Mouse (Mus musculus): ENCODE data around the gene Sumo3. TPM values are rescaled to one million over a fixed set of nuclear protein-coding genes. Genes with fewer than 3 reads are reported as not detected.

Gene Sumo3
- polyA plus RNA-seq, 1 experiment from 2014 or later, result 82.3 TPM

DNA sequence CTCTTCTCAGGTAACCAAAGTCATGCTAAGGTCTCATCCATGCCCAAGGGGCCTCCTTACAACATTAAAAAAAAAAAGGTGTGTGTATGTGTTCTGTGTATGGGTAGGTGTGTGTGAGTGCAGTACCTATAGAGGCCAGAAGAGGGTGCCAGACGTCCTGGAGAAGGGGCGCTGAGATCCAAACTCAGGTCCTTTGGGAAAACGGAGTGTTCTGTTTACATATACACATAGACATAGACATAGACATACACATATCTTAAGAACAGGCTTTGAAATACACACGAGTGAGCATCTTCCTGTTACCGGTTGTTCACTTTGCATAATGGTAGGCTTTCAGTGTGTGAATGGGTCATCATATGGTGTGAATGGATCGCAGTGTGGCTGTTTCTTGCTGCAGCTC is 1.8 kb upstream of the Sumo3 start:
- Histone ChIP-seq H3K4me1 (ENCODE audit: control insufficient read depth, low read depth, low read length) (peaks cover 22% of the 10 kb centered on the region), H3K4me3 (ENCODE audit: low read depth, low read length) (no peak overlapping the region), H3K9me3 (replicated peaks; ENCODE audit: control insufficient read depth, low read length) (no peaks in the 10 kb centered on the region), H3K27me3 (ENCODE audit: control insufficient read depth, insufficient read depth, low read depth, low read length) (no peaks in the 10 kb centered on the region), H3K4me2 (ENCODE audit: low read depth, low read length) (no peak overlapping the region), H3K9ac (ENCODE audit: low read depth, low read length) (no peak overlapping the region), H3K36me3 (ENCODE audit: control insufficient read depth, insufficient read depth) (no peaks in the 10 kb centered on the region), H3K27ac (ENCODE audit: low read length) (no peak overlapping the region)
- ATAC-seq (ENCODE audit: low read depth), result no peak
- WGBS (ENCODE audit: insufficient replicate concordance), result 86% methylated on average over 6 of the region's 6 CpGs

- Histone ChIP-seq H3K4me2 (ENCODE audit: low read depth, low read length) (no peak overlapping the region), H3K9me3 (replicated peaks; ENCODE audit: control insufficient read depth, low read length) (no peaks in the 10 kb centered on the region), H3K9ac (ENCODE audit: low read depth, low read length) (no peak overlapping the region), H3K27ac (ENCODE audit: low read length) (no peak overlapping the region; the same call in 1 of the 2 replicates), H3K4me3 (ENCODE audit: low read depth, low read length) (no peak overlapping the region), H3K27me3 (ENCODE audit: control insufficient read depth, insufficient read depth, low read depth, low read length) (no peaks in the 10 kb centered on the region), H3K4me1 (ENCODE audit: control insufficient read depth, low read depth, low read length) (peaks cover 24% of the 10 kb centered on the region), H3K36me3 (ENCODE audit: control insufficient read depth, insufficient read depth) (no peaks in the 10 kb centered on the region)
- 73% methylated on average over 5 of the region's 5 CpGs for WGBS (ENCODE audit: insufficient replicate concordance)
- no peak for ATAC-seq (ENCODE audit: low read depth)
Measured at GRCm38 (mm10) chr10:77604958-77605357, 939 bp upstream of the Sumo3 start.

DNA sequence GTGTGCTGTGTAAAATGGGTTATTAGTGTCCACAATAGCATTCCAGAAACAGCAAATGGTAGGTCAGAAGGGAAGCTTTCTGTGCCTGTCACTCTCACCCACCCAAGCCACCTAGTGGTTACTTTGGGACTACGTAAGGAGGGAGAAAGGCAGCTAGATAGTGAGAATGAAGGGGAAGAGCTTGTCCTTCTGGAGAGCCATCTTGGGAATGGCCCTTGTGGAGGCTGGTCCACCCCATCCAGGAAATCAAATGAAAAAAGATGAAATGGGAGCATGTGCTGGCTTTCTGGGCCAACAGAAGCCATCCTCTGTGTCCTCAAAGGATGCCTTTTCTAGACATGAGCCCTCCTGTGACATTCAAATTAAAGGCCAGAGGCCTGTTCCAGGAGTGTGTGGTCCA is 529 bp upstream of the Sumo3 start:
- Histone ChIP-seq H3K36me3 (ENCODE audit: control insufficient read depth, insufficient read depth) (peaks cover 2% of the 10 kb centered on the region; the same call in 1 of the 2 replicates), H3K4me2 (ENCODE audit: low read depth, low read length) (peak overlapping the region; percentile 98), H3K4me3 (ENCODE audit: low read depth, low read length) (peak overlapping the region; percentile 81), H3K9me3 (replicated peaks; ENCODE audit: control insufficient read depth, low read length) (no peaks in the 10 kb centered on the region), H3K27me3 (ENCODE audit: control insufficient read depth, insufficient read depth, low read depth, low read length) (no peaks in the 10 kb centered on the region), H3K27ac (ENCODE audit: low read length) (peak overlapping the region; percentile 96), H3K4me1 (ENCODE audit: control insufficient read depth, low read depth, low read length) (peaks cover 26% of the 10 kb centered on the region), H3K9ac (ENCODE audit: low read depth, low read length) (peak overlapping the region; percentile 84)
- 18% methylated on average over 1 of the region's 1 CpGs for WGBS (ENCODE audit: insufficient replicate concordance)
- ATAC-seq (ENCODE audit: low read depth), result no peak; the same call in 1 of the 2 replicates

DNA sequence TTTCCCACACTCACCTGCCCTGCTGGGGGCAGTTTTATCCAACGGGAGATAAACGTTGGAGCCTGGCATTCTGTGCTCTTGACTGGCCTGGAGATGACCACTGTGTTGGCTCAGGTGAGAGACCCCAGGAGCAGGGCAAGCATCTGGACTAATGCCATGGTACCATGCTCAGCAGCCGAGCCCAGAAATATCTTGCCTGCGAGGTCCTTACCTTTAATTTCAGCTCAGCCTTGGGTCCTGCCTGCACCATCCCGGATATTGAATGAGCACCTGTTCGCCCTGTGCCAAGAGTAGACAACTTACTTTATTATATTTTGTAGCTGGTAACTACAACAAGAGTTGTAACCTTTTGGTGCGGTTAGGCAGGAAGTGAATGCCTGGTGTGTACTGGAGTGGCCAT is 958 bp downstream of the Sumo3 start:
- peak overlapping the region; percentile 81 for H3K4me3 ChIP-seq (ENCODE audit: low read depth, low read length)
- peak overlapping the region; percentile 96 for H3K27ac ChIP-seq (ENCODE audit: low read length)
- H3K9ac ChIP-seq (ENCODE audit: low read depth, low read length), result peak overlapping the region; percentile 84
- ATAC-seq (ENCODE audit: low read depth), result no peak
- peaks cover 12% of the 10 kb centered on the region for H3K36me3 ChIP-seq (ENCODE audit: control insufficient read depth, insufficient read depth)
- H3K9me3 ChIP-seq (replicated peaks; ENCODE audit: control insufficient read depth, low read length), result no peaks in the 10 kb centered on the region
- H3K4me2 ChIP-seq (ENCODE audit: low read depth, low read length), result peak overlapping the region; percentile 98
- H3K4me1 ChIP-seq (ENCODE audit: control insufficient read depth, low read depth, low read length), result peaks cover 35% of the 10 kb centered on the region
- H3K27me3 ChIP-seq (ENCODE audit: control insufficient read depth, insufficient read depth, low read depth, low read length), result no peaks in the 10 kb centered on the region
- 15% methylated on average over 7 of the region's 7 CpGs for WGBS (ENCODE audit: insufficient replicate concordance)

DNA sequence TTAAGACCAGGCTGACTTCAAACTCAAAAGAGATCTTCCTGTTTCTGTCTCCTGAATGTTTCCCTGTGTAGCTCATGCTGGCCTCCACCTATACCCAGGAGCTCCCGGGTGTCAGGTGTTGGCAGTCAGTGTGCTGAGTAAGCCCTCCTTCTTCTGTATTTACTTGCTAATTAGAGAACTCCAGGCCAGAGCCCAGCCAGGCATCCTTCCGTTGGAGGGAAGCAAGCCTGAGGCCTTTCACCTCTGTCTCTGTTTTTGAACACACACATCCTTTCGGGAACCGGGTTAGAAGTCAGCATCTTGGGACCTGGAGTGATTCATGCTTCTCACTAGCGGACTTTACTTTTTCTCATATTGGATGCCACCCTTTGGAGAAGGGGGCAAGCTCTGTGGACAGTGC is 1.5 kb downstream of the Sumo3 start:
- Histone ChIP-seq H3K27ac (ENCODE audit: low read length) (peak overlapping the region; percentile 96; the same call in 1 of the 2 replicates), H3K4me1 (ENCODE audit: control insufficient read depth, low read depth, low read length) (peaks cover 35% of the 10 kb centered on the region), H3K27me3 (ENCODE audit: control insufficient read depth, insufficient read depth, low read depth, low read length) (no peaks in the 10 kb centered on the region), H3K9ac (ENCODE audit: low read depth, low read length) (peak overlapping the region; percentile 84), H3K36me3 (ENCODE audit: control insufficient read depth, insufficient read depth) (peaks cover 12% of the 10 kb centered on the region), H3K4me3 (ENCODE audit: low read depth, low read length) (peak overlapping the region; percentile 81), H3K4me2 (ENCODE audit: low read depth, low read length) (peak overlapping the region; percentile 98), H3K9me3 (replicated peaks; ENCODE audit: control insufficient read depth, low read length) (no peaks in the 10 kb centered on the region)
- WGBS (ENCODE audit: insufficient replicate concordance), result 53% methylated on average over 5 of the region's 5 CpGs
- ATAC-seq (ENCODE audit: low read depth), result no peak

DNA sequence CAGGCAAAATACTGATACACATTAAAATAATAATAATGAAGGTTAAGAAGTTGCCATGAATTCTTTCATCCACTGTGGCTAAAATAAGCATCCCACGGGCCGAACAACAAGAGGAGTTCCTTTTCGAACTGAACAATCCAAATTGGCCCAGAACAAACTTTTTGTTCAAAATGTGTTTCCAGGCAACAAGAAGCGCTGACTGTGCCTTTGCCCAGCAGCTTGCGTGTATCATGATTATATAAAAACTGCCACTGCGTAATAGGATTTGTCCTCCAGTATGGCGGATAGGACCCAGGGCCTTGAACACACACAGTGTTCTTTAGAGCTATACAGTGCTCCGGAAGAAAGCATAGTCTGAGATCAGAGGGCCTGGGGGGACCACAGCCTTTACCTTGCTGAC is 2.7 kb downstream of the Sumo3 start:
- H3K9me3 ChIP-seq (replicated peaks; ENCODE audit: control insufficient read depth, low read length), result no peaks in the 10 kb centered on the region
- peaks cover 41% of the 10 kb centered on the region for H3K4me1 ChIP-seq (ENCODE audit: control insufficient read depth, low read depth, low read length)
- H3K9ac ChIP-seq (ENCODE audit: low read depth, low read length), result no peak overlapping the region
- 90% methylated on average over 8 of the region's 8 CpGs for WGBS (ENCODE audit: insufficient replicate concordance)
- no peaks in the 10 kb centered on the region for H3K27me3 ChIP-seq (ENCODE audit: control insufficient read depth, insufficient read depth, low read depth, low read length)
- H3K4me2 ChIP-seq (ENCODE audit: low read depth, low read length), result no peak overlapping the region
- H3K36me3 ChIP-seq (ENCODE audit: control insufficient read depth, insufficient read depth), result peaks cover 18% of the 10 kb centered on the region
- no peak overlapping the region for H3K27ac ChIP-seq (ENCODE audit: low read length)
- no peak for ATAC-seq (ENCODE audit: low read depth)
- no peak overlapping the region for H3K4me3 ChIP-seq (ENCODE audit: low read depth, low read length)

GRCm38 (mm10) chr10:77610221-77610961 is 4.5 kb downstream of the Sumo3 start:
- Histone ChIP-seq H3K27me3 (ENCODE audit: control insufficient read depth, insufficient read depth, low read depth, low read length) (no peaks in the 10 kb centered on the region), H3K4me1 (ENCODE audit: control insufficient read depth, low read depth, low read length) (peaks cover 40% of the 10 kb centered on the region), H3K4me3 (ENCODE audit: low read depth, low read length) (no peak overlapping the region), H3K27ac (ENCODE audit: low read length) (peak overlapping the region; percentile 56), H3K36me3 (ENCODE audit: control insufficient read depth, insufficient read depth) (peaks cover 26% of the 10 kb centered on the region), H3K4me2 (ENCODE audit: low read depth, low read length) (no peak overlapping the region), H3K9ac (ENCODE audit: low read depth, low read length) (no peak overlapping the region), H3K9me3 (replicated peaks; ENCODE audit: control insufficient read depth, low read length) (no peaks in the 10 kb centered on the region)
- WGBS (ENCODE audit: insufficient replicate concordance), result 71% methylated on average over 8 of the region's 8 CpGs
- peak; percentile 9; the same call in 1 of the 2 replicates for ATAC-seq (ENCODE audit: low read depth)

DNA sequence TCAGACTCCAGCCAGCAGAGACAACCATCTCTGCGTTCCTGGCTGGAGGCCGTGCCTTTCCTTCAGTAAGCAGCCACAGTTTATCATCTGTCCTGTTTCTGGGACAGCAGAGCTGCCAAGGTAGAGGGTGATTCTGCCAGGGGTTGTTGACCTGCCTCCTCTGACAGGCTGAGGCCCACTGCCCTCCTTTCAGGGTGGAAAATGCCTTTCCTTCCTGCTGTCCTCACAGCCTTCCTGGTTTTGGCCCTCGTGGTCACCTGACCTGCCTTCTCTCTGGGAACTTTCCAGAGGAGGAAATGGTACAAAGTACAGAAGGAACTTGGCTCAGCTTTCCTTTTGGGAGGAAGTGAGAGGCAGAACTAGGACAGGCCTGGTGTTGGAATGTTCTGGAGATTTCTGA is 7.5 kb downstream of the Sumo3 start:
- Histone ChIP-seq H3K27me3 (ENCODE audit: control insufficient read depth, insufficient read depth, low read depth, low read length) (no peaks in the 10 kb centered on the region), H3K4me2 (ENCODE audit: low read depth, low read length) (no peak overlapping the region), H3K9me3 (replicated peaks; ENCODE audit: control insufficient read depth, low read length) (no peaks in the 10 kb centered on the region), H3K4me1 (ENCODE audit: control insufficient read depth, low read depth, low read length) (peaks cover 21% of the 10 kb centered on the region), H3K4me3 (ENCODE audit: low read depth, low read length) (no peak overlapping the region), H3K9ac (ENCODE audit: low read depth, low read length) (0 out of 2 replicates have a peak overlapping the region, but pooled peaks have one; percentile 8), H3K27ac (ENCODE audit: low read length) (peak overlapping the region; percentile 77), H3K36me3 (ENCODE audit: control insufficient read depth, insufficient read depth) (peaks cover 37% of the 10 kb centered on the region)
- 43% methylated on average over 3 of the region's 3 CpGs for WGBS (ENCODE audit: insufficient replicate concordance)
- ATAC-seq (ENCODE audit: low read depth), result peak; percentile 32

- Histone ChIP-seq H3K9ac (ENCODE audit: low read depth, low read length) (no peak overlapping the region), H3K4me3 (ENCODE audit: low read depth, low read length) (no peak overlapping the region), H3K27ac (ENCODE audit: low read length) (no peak overlapping the region), H3K4me2 (ENCODE audit: low read depth, low read length) (no peak overlapping the region), H3K4me1 (ENCODE audit: control insufficient read depth, low read depth, low read length) (peaks cover 14% of the 10 kb centered on the region), H3K27me3 (ENCODE audit: control insufficient read depth, insufficient read depth, low read depth, low read length) (no peaks in the 10 kb centered on the region), H3K9me3 (replicated peaks; ENCODE audit: control insufficient read depth, low read length) (no peaks in the 10 kb centered on the region), H3K36me3 (ENCODE audit: control insufficient read depth, insufficient read depth) (peaks cover 32% of the 10 kb centered on the region)
- no peak for ATAC-seq (ENCODE audit: low read depth)
- WGBS (ENCODE audit: insufficient replicate concordance), result 84% methylated on average over 8 of the region's 8 CpGs
Measured at GRCm38 (mm10) chr10:77615647-77616046, 9.8 kb downstream of the Sumo3 start.
